Mouse (Mus musculus) kidney, adult 2 months (tissue): ENCODE measurements at regions not wholly inside any gene's neighbourhood (a gene's known extent, or its start where the extent isn't known, plus 50 kb on each side); places are given as distances from the start of the nearest gene placed in this dataset.

ENCODE experiments used
- DNase-seq: peaks from one replicate; pipeline ENCODE4 v3.0.0; 2021
- H3K27ac ChIP-seq: fragments of 200-500 bp; 2 replicates; pipeline ENCODE4 v1.5.1; 2012; ENCODE audit warnings: low read depth, low read length, control low read depth, inconsistent platforms; ENCODE audit not compliant: insufficient read depth
- H3K27me3 ChIP-seq: fragments of 200-500 bp; replicated peaks from 2 replicates; pipeline ENCODE4 v1.6.1; 2012; ENCODE audit warnings: mild to moderate bottlenecking, moderate library complexity, low read length, inconsistent platforms; ENCODE audit not compliant: control insufficient read depth, insufficient read depth
- H3K36me3 ChIP-seq: fragments of 200-500 bp; 2 replicates; pipeline ENCODE4 v1.6.1; 2012; ENCODE audit warnings: mild to moderate bottlenecking, moderate library complexity, low read length, inconsistent platforms; ENCODE audit not compliant: control insufficient read depth, insufficient read depth
- H3K4me1 ChIP-seq: fragments of 200-500 bp; 2 replicates; pipeline ENCODE4 v1.6.1; 2011; ENCODE audit warnings: low read length; ENCODE audit not compliant: control insufficient read depth, insufficient read depth
- H3K4me3 ChIP-seq: fragments of 200-500 bp; 2 replicates; pipeline ENCODE4 v1.5.1; 2011; ENCODE audit warnings: mild to moderate bottlenecking, low read depth, low read length, control low read depth; ENCODE audit not compliant: insufficient read depth
- CTCF ChIP-seq: fragments of 200-500 bp; conservative IDR thresholded peaks from 2 replicates; pipeline ENCODE4 v1.5.1; 2011; ENCODE audit warnings: low read depth, mild to moderate bottlenecking, control low read depth, low read length, moderate library complexity, mixed read lengths; ENCODE audit not compliant: insufficient read depth, insufficient read length
- POLR2A ChIP-seq: fragments of 200-500 bp; IDR thresholded peaks from one replicate; pipeline ENCODE4 v1.6.1; 2011; ENCODE audit warnings: low read depth, low read length, control low read depth
- WGBS: fragments of 180-500 bp; shearing (Covaris S2); methylation state at CpG from one replicate; pipeline ENCODE4 v1.1.7; 2018; 5-methylcytosine and 5-hydroxymethylcytosine counted together

GRCm38 (mm10) chr15:88497957-88498356 is 102.1 kb upstream of the Zdhhc25 start:
- no peaks in the 10 kb centered on the region for H3K27me3 ChIP-seq
- H3K27ac ChIP-seq = no peak overlapping the region
- H3K4me3 ChIP-seq = no peak overlapping the region
- no peaks in the 10 kb centered on the region for H3K4me1 ChIP-seq
- DNase-seq = no peak
- no peaks in the 10 kb centered on the region for H3K36me3 ChIP-seq
- TF ChIP-seq CTCF (no peak), POLR2A (no peak)
- WGBS = 87% methylated on average over 7 of the region's 7 CpGs

- Histone ChIP-seq H3K4me3 (no peak overlapping the region), H3K27ac (no peak overlapping the region), H3K36me3 (no peaks in the 10 kb centered on the region), H3K27me3 (no peaks in the 10 kb centered on the region), H3K4me1 (no peaks in the 10 kb centered on the region)
- no peak for DNase-seq
- 87% methylated on average over 2 of the region's 2 CpGs for WGBS
- no peak for TF ChIP-seq POLR2A
- no peak for TF ChIP-seq CTCF
Measured at GRCm38 (mm10) chr15:88502311-88502710, 97.8 kb upstream of the Zdhhc25 start.

GRCm38 (mm10) chr15:88503896-88504295 is 96.2 kb upstream of the Zdhhc25 start:
- H3K4me3 ChIP-seq = no peak overlapping the region
- H3K36me3 ChIP-seq = no peaks in the 10 kb centered on the region
- DNase-seq = no peak
- no peaks in the 10 kb centered on the region for H3K27me3 ChIP-seq
- H3K27ac ChIP-seq = no peak overlapping the region
- TF ChIP-seq CTCF = no peak
- no peak for TF ChIP-seq POLR2A
- H3K4me1 ChIP-seq = no peaks in the 10 kb centered on the region
- 68% methylated on average over 7 of the region's 7 CpGs for WGBS

- no peak overlapping the region for H3K27ac ChIP-seq
- H3K4me3 ChIP-seq = no peak overlapping the region
- 56% methylated on average over 13 of the region's 13 CpGs for WGBS
- DNase-seq = no peak
- H3K27me3 ChIP-seq = no peaks in the 10 kb centered on the region
- H3K4me1 ChIP-seq = no peaks in the 10 kb centered on the region
- no peaks in the 10 kb centered on the region for H3K36me3 ChIP-seq
- TF ChIP-seq POLR2A = no peak
Measured at GRCm38 (mm10) chr15:88505491-88506119, 94.5 kb upstream of the Zdhhc25 start.

- Histone ChIP-seq H3K4me3 (no peak overlapping the region), H3K27ac (no peak overlapping the region), H3K27me3 (no peaks in the 10 kb centered on the region), H3K4me1 (no peaks in the 10 kb centered on the region), H3K36me3 (no peaks in the 10 kb centered on the region)
- WGBS = 38% methylated on average over 2 of the region's 2 CpGs
- TF ChIP-seq CTCF (no peak), POLR2A (no peak)
- no peak for DNase-seq
Measured at GRCm38 (mm10) chr15:88507886-88508285, 92.2 kb upstream of the Zdhhc25 start.

GRCm38 (mm10) chr15:88508971-88509370 is 91.1 kb upstream of the Zdhhc25 start:
- no peaks in the 10 kb centered on the region for H3K4me1 ChIP-seq
- H3K27me3 ChIP-seq = no peaks in the 10 kb centered on the region
- WGBS = 67% methylated on average over 6 of the region's 6 CpGs
- TF ChIP-seq POLR2A (no peak), CTCF (no peak)
- no peak overlapping the region for H3K27ac ChIP-seq
- H3K36me3 ChIP-seq = no peaks in the 10 kb centered on the region
- no peak for DNase-seq
- no peak overlapping the region for H3K4me3 ChIP-seq

GRCm38 (mm10) chr15:88509626-88510025 is 90.5 kb upstream of the Zdhhc25 start:
- 46% methylated on average over 2 of the region's 2 CpGs for WGBS
- Histone ChIP-seq H3K36me3 (no peaks in the 10 kb centered on the region), H3K27me3 (no peaks in the 10 kb centered on the region), H3K4me1 (no peaks in the 10 kb centered on the region), H3K4me3 (no peak overlapping the region), H3K27ac (no peak overlapping the region)
- TF ChIP-seq POLR2A (no peak), CTCF (no peak)
- no peak for DNase-seq
